Mouse (Mus musculus) regulatory T cell (primary cell): Measurements from ENCODE around the gene Atm.

Experiments used
- in situ Hi-C: fragments of 300-600 bp; cut with MboI, MseI; formaldehyde crosslinking; loops from one replicate; pipeline ENCODE4 v1.15.1; 2025; ENCODE audit warnings: high pct_unique_total_duplicates

Gene Atm

DNA sequence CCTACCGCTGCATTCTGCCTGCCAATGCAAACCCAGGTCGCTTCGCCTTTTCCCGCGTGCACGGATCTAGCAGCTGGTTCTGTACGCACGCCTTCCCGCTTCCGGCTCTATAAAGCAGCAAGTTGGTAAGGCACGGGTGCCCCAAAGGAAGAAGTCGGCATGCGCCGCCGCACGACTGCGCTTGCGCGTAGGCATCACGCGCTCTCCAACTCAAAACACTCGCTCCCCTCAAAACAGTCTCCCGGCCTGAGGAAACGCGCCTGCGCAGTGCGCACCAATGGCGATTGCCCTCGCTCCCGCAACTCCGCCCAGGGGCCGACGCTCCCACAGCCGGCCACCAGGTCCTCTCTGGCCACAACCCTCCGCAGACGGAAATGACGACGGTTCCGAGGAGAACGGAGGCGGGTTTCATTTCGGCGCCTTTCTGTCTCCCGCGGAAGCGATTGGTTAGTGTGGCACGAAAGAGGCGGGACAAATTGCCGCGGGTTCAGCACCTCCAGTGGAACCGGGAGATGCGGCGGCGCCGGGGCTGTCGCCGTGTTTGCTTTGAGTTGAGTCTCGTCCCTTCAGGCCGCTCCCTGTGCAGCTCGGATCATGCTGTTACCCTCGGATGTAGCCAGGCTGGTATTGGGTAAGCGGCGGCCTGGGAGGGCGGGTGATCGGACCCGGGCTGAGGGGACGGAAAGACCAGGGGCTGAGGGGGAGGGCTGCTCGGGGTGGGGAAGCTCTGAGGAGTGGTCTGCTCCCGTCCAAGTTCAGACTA lies at the start of gene Atm, which contains the start of gene Npat:
TSS of gene Atm (minus strand) at position 183 of the 763 bp plus-strand sequence.
TSS of gene Npat (plus strand) at position 490 of the 763 bp plus-strand sequence.
- in situ Hi-C loops: no loop called here

DNA sequence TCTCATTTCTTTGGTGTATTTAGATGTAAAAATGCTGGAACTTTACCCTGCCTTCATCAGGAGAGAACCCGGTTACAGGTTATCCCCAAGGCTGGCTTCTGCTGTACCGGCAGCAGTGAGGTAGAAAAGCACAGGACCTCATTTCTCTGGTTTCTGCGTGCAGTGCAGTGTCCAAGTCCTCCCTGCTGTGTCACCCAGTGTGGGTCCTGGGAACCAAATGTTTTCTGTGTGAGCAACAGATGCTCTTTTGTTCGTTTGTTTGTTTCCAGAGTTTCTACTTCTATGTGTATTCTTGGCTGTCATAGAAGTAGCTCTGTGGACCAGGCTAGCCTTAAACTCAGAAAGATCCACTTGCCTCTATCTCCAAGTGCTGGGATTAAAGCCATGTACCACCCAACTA lies 45.3 kb upstream of the Atm start:
- in situ Hi-C loops: no loop called here

DNA sequence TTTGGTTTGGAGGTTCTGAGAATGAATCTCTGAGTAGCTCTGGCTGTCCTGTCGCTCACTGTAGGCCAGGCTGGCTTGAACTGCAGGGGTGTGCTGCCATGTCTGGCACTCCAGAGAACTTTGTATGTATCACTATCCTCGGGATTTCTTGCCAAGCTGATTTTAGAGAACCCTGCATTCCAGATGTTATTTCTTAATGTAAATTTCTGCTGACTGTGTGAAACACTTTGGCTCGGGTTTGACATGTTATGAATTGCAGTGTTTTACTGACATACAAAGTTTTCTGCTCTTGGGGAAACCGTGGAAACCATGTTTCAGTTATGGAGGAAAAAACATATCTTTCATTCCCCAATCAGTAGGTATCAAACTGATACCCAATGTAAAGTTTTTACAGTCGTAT lies 39.2 kb upstream of the Atm start:
- in situ Hi-C loops: no loop called here

DNA sequence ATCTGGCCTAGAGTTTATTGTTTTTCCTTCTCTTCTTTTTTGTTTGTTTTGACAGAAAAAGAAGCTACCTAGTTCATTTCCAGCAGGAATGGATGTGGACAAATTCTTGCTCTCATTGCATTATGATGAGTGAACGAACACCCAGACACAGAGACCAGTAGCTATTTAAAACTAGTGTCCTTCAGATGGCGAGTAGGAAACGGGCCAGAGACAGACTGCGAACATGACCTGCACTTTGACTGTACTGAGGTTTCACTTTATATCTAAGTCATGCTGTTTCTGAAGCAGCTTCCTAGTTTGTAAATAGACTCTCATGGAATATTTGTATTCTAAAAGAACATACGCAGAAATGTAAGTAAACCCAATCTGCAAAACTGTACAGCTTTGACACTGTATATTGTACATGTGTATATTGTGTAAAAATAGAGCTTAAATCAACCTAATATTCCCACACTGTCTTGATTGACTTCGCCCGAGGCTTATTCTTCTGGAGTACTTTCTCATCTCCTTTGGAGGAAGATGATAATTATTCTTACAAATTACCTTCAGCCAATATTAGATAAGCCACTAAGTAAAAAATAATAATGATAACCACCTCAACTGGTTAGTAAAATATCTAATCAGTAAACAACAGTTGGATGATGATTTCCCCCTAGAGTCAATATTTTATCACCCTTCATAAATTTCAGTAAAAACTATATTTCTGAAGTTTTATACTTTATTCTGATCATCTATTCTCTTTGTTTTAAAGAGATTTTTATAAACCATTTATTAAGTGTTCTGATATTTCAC lies 36.2 kb upstream of the Atm start:
- in situ Hi-C loops: no loop called here

DNA sequence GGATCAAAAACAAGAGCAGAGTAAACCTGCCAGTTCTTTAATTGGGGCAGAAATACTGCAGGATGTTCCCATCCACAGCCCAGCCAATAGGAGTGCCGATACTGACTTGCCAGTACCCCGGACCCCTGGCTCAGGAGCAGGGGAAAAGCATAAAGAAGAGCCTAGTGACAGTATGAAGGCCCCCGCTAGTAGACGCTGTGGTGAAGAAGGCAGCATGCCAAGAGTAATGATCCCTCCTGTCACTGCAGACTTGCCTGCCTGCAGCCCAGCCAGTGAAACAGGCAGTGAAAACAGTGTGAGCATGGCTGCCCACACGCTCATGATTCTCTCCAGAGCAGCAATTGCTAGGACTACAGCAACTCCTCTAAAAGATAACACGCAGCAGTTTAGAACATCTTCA lies 34.1 kb upstream of the Atm start:
- in situ Hi-C loops: no loop called here

DNA sequence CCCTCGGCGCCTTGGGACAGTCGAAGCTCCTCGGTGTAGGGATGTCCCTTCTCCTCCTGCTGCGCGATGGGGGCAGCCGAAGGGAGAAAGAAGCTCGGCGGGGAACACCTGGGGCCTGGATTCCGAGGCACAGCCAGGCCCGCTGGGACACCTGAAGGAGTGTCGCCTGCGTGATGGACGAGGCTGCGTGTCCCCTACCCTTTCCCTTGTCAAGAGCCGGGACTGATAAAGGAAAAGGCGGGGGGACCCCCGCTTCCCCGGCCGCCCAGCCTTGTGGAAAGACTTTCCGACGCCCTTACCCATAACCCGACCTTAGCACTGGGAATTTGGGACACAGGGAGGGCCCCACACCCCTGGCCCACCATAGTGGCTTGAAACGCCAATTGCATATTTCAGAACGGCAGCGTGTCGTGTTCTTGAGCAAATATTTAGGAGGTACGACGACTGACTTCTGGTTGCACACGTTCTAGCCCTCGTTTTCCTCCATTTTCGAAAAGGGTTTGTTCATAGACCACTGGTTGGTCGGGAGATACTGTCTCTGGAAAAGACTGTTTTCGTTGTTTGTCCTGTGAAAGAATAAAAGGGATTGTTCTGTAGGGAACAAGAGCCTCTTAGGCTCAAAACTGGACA lies 911 bp upstream of the Atm start:
- in situ Hi-C loops: no loop called here

DNA sequence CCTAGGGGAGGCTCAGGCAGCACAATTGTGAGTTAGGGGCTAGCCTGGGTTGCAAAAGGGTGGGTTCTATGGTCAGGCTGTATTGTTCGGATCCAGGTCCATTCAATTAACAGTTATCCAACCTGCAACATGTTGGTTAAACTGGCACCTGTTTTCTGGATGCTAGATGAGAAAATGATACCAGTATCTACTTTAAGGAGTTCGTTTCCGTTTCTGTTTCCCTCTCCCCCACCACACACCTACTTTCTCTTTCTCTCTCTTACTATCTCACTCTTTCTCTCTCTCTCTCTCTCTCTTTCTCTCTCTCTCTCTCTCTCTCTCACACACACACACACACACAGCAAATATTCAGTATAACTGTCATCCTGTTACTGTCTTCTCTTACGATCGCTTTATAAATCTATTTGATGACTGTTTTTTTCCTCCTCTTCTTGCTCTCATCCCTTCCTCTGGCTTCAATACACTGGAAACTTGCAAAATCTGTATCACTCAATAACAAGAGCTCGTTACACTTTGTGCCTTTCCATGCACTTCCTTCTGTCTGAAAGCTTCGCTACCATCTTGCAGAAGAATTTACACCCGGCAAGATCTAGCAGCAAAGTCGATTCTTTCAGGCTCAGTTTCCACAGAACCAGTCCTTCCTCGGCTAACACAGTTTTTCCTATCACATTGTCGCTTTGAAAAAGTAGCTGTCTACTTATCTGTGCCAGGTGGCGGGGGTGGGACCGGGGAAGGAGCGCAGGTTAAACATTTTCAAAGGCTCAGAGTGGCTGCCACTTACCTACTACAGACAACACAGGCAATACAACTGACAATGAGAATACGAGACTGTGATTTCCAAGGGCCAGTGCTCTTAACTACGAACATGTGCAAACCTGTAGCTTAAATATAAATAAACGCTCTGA lies 872 bp downstream of the Atm start:
- in situ Hi-C loops: no loop called here

DNA sequence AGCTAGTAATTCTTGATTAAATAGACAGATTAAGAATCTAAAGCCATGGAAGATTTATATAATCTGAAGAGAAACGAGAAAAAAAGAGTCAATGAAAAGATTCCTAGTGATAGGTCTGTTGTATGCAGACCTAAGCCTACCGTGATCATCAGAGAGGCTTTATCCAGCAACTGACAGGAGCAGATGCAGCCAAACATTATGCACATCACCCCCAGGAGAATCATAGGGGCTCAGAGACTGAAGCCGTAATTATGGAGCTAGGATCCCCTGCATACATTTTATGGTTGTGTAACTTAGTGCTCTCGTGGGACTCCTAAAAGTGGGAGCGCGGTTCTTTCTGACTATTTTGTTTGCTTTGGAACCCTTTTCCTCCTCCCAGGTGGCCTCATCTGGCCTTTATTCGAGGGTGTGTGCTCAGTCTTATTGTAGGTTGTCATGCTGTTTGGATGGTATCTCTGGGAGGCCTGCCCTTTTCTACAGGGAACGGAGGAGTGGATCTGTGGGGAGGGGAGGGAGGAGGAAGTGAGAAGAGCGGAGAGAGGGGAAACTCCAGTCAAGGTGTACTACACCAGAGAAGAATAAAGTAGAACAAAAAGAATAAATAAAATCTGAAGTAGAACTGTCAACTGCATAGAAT lies 19.0 kb downstream of the Atm start:
- in situ Hi-C loops: no loop called here

DNA sequence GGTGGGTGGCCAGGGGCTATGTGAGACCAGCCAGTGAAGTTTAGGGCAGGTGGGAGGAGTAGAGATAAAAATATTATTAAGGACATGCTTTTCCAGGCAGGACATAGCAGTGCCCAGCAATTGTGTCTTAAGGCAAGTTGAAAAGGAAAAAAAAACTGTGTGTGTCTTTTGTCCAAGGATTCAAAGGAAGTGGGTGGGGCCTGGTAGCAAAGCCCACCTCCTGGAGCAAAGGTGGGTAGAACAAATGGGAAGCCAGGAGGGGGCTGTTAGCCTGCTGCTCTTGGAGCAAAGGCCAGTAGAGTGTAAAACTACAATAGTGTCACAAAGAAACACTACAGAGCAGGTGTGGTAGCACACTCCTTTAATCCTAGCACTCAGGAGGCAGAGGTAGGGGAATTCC lies 22.4 kb downstream of the Atm start:
- in situ Hi-C loops: no loop called here

DNA sequence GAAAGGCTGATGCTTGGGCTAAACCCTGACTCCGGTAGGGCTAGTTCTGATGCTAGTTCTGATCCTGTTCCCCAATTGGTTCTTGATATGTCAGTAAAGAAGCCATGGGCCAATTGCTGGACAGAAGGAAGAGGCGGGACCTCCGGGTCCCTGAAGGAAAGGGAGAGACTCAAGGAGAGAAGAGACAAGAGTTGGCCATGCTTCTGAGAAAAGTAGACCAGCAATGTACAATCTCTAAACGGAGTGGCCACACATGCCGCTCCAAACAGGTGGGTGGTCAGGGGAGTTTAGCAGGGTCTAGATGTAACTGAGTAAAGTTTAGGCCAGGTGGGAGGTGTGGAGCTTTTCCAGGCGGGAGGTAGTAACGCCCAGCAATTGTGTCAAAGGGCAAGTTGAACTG lies 28.5 kb downstream of the Atm start:
- in situ Hi-C loops: no loop called here

DNA sequence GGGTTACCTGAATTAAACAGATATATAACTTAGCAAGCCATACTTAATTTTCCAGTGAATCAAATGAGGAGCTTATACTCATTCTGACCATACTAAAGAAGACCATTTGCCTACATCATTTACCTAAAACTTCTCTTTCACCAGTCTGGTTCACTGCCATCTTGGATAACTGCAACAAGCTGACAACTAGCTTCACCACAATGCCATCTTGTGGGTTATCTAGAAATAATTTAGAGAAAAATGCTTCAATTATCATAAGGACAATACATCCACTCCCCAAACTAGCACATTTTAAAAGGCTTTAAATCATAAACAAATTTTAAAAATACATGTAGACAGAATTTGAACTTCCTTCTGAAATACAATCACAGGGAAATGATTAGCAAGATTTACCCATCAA lies 50.7 kb downstream of the Atm start:
- in situ Hi-C loops: no loop called here

DNA sequence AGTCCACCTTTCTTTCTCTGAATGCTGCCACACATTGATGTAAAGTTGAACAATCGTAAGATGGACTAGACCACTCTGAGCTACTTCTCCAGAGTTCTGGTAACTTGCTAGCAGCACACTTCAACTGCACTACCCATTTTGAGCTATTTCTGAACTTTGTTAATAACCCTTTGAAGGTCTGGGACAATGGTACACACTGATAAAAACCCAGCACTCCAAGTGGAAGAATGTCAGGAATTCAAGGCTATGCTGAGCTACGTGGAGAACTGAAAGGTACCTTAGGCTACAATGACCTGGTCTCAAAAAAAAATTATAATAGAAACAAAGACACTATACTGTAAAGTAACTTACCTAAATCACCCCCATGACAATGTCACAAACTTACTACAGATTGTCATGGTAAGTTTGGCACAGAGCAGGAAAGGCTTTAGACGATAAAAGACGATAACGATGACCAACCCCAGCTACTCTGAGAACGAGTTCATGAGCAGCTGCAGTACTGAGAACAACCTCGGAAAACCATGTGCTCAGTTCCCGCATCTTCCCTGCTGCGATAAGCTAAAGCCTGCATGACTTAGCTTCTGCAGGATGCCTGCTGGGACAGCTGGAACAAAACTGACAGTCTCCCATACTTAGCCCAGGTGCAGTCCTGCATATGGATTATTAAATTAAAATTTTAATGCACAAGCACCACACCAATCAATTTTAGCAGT lies 63.6 kb downstream of the Atm start:
- in situ Hi-C loops: no loop called here

DNA sequence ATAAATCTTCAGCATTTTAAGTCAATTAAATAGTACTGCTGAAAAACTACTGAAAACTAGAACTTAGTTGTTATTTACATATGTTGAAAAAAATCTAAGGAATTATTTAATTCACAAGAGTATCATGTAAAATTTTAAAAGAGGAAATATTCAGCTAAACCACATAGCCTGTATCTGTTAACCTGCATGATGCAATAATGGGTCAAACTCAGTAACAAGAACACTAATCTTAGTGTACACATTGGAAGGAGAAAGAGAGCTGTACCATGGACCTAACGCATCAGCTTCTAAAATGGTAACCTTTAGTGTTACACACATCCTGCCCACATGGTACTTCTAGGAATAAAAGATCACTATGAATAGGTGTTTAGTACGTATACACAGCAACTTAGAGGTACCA lies 84.5 kb downstream of the Atm start:
- in situ Hi-C loops: no loop called here

DNA sequence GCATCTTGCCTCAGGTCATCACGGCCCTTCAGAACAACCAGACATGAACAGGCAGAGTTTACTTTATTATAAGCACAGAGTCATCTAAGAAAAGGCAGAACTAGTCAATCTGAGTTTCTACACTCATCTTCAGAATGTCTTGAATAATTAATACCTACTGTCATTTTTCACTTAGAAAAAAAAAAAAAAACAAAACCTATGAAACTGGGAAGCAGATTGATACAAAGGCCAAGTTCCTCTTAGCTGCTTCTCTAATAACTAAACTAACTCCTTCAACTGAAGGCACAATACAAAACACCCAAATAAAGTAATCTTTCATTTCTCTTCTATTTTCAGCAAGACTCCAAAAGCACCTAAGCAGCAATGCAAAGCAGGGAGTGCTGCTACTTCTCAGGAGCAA lies 85.9 kb downstream of the Atm start:
- in situ Hi-C loops: no loop called here

DNA sequence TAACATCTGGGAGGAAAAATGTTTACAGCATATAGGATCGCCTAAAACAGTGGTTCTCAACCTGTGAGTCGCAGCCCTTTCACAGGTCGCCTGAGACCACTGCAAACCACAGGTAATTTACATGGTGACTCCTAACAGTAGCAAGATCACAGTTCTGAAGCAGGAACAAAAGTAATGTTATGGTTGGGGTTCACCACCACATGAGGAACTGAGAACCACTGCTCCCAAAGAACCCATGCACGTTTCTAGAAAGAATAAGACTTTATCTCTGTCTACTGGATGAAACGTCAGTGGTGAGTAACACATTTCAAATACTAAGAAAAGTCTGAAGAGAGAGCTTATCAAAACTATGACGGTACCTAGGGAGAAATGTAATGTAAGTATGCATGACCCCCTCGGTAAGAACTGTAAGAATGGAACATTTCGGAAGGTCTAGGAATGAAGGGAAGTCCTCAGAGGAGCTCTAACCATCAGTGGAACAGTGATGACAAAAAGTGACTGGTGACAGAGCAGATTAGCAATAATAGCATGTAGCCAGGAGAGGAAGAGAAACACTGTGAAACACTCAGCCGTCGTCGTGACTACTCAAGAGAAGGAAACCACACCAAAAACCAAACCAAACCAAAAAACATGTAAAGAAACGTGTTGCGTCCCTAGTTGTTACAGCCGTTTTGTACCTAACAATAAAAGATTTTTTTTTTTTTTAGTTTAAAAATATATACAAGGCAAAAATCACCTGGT lies 100.5 kb downstream of the Atm start:
- in situ Hi-C loops: no loop called here

DNA sequence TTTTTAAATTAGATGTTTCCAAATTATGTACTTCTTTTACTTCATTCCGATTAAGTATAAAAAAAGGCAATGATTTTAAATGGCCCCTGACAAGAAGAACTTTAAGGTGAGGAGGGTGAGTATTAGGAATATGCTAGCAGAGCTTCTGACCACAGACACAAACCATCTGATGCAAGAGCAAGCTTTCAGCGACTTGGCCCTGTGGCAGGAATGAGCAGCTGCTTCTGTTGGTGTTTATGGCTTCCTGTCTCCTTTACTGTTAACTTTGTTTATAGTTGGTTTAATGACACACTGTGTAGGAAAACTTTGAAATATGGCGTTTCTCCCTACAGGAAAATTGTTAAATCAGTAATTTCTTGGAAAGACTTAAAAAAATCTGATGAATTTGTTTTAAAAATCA lies 108.9 kb downstream of the Atm start:
- in situ Hi-C loops: no loop called here

DNA sequence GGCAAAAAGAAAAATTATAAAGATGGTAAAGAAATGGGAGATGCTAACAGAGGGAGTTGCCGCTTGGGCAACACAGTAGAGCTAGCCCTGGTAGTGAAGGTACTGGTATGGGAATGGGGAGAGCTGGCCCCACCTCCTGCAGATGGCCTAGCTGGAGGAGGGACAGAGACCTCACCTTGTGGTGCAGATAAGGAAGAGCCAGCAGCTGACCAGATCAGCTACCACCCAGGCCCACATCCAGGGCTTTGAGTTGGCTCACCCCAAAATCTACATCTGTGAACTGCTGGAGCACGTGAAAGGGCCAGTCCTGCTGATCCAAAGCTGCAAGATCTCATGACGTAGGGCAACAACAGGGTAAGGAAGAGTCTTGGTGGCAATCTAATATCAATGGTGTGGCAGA lies 109.8 kb downstream of the Atm start:
- in situ Hi-C loops: no loop called here

DNA sequence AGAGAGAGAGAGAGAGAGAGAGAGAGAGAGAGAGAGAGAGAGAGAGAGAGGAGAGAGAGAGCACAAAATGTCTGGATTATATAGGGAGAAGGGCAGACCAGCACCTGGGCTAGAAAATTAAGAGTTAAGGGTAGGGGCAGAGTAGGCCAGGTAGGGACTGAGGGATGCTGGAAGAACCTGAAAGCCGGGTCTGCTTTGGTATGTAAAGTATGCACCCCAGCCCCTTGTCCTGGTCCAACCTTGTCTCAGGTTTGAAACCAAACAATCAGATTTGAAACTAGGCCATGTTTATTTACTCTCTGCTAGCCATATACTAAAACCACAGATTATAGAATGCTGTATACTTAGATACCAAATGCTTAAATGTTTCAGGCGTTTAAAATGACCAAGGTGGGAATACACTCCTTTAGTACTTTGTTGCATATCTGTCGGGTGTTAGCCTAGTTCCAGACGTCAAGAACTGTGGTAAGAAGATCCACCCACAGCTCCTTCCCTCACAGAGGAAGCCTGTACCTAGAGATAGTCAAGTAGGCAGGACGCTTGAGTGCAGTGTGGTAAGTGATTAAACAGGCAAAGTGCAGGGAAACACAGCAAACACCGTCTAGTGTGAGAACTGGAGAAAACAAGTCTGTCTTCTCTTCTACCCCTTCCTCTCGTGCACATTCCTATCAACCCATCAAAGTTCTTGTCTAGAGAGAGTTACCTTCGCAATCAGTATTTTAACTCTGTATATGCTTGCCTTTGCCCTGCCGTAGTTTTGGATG lies 114.2 kb downstream of the Atm start:
- in situ Hi-C loops: no loop called here

DNA sequence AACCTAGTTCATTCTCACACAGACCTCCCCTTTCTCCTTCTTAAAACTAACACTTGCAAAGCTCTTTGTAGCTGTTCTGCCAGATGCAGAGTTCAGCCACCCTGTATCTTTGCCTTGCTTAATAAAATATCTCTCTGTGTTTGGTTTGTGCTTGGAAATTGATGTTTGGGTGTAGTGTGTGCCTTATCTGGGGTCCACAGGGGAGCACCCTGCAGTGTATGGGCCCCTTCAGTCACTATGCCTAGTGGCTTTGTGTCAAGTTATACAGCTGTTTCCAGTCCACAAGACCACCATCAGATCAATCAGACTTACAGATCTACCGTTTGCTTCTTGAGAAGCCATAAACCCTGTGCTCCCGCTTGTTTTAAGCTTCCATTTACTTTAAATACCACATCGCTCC lies 127.1 kb downstream of the Atm start:
- in situ Hi-C loops: no loop called here
